Mouse (Mus musculus): Measurements from ENCODE around the gene Lrp6.
A peak's percentile ranks its signal among the peaks of the same experiment; 100 is the strongest.

Gene Lrp6

GRCm38 (mm10) chr6:134567986-134568556 lies 1.3 kb upstream of the Lrp6 start:
- no peak for DNase-seq

- DNase-seq, result no peak
Measured at GRCm38 (mm10) chr6:134566248-134566817, 432 bp downstream of the Lrp6 start.

- peak in 1 of 2 experiments; percentile 14 for DNase-seq
Measured at GRCm38 (mm10) chr6:134565606-134566247, 1.0 kb downstream of the Lrp6 start.

- DNase-seq, result no peak
Measured at GRCm38 (mm10) chr6:134564539-134564938, 2.2 kb downstream of the Lrp6 start.

- DNase-seq, result no peak
Measured at GRCm38 (mm10) chr6:134559635-134560034, 7.1 kb downstream of the Lrp6 start.

- no peak for DNase-seq
Measured at GRCm38 (mm10) chr6:134558546-134559129, 8.1 kb downstream of the Lrp6 start.

GRCm38 (mm10) chr6:134557043-134557442 lies 9.7 kb downstream of the Lrp6 start:
- DNase-seq, result no peak

- DNase-seq, result peak; percentile 26 to 28
Measured at GRCm38 (mm10) chr6:134556185-134556950, 10.4 kb downstream of the Lrp6 start.

GRCm38 (mm10) chr6:134555178-134555577 lies 11.6 kb downstream of the Lrp6 start:
- DNase-seq, result no peak

- DNase-seq, result no peak
Measured at GRCm38 (mm10) chr6:134554230-134554629, 12.5 kb downstream of the Lrp6 start.

GRCm38 (mm10) chr6:134551007-134551406 lies 15.8 kb downstream of the Lrp6 start:
- DNase-seq, result no peak

GRCm38 (mm10) chr6:134550396-134550795 lies 16.4 kb downstream of the Lrp6 start:
- peak; percentile 35 to 59 for DNase-seq

- DNase-seq, result no peak
Measured at GRCm38 (mm10) chr6:134544843-134545242, 21.9 kb downstream of the Lrp6 start.

- DNase-seq, result no peak
Measured at GRCm38 (mm10) chr6:134544093-134544492, 22.7 kb downstream of the Lrp6 start.

- DNase-seq, result no peak
Measured at GRCm38 (mm10) chr6:134543607-134544006, 23.2 kb downstream of the Lrp6 start.

- no peak for DNase-seq
Measured at GRCm38 (mm10) chr6:134542374-134542773, 24.4 kb downstream of the Lrp6 start.

- DNase-seq, result no peak
Measured at GRCm38 (mm10) chr6:134540161-134540560, 26.6 kb downstream of the Lrp6 start.

- DNase-seq, result no peak
Measured at GRCm38 (mm10) chr6:134539459-134539858, 27.3 kb downstream of the Lrp6 start.

- no peak for DNase-seq
Measured at GRCm38 (mm10) chr6:134538805-134539204, 28.0 kb downstream of the Lrp6 start.

- no peak for DNase-seq
Measured at GRCm38 (mm10) chr6:134537461-134538117, 29.2 kb downstream of the Lrp6 start.

GRCm38 (mm10) chr6:134535169-134535568 lies 31.6 kb downstream of the Lrp6 start:
- DNase-seq, result no peak

- no peak for DNase-seq
Measured at GRCm38 (mm10) chr6:134533021-134533420, 33.7 kb downstream of the Lrp6 start.

- no peak for DNase-seq
Measured at GRCm38 (mm10) chr6:134531950-134532349, 34.8 kb downstream of the Lrp6 start.
